Mouse (Mus musculus) CH12.LX (cell line): ENCODE results near the gene Alox12b.

Source experiments
- CTCF ChIP-seq, 2 experiments: IDR thresholded peaks in 1 of 2; conservative IDR thresholded peaks in 1 of 2; 2 replicates each; pipeline ENCODE4 v1.5.1; 2011 to 2012; ENCODE audit warnings: low read depth in 2 of 2, low read length in 2 of 2, improper control_type of control experiment in 1 of 2, inconsistent platforms in 1 of 2, mild to moderate bottlenecking in 1 of 2, moderate library complexity in 1 of 2
- POLR2A ChIP-seq: IDR thresholded peaks from 2 replicates; pipeline ENCODE4 v1.6.1; 2011; ENCODE audit warnings: low read depth, mild to moderate bottlenecking, improper control_type of control experiment, low read length

GRCm38 (mm10) chr11:69149728-69150127 is 7.1 kb upstream of the Alox12b start:
- TF ChIP-seq CTCF (conservative IDR thresholded peaks at IDR 0.05 in 1 of 2, IDR thresholded peaks at IDR 0.05 in 1 of 2; ENCODE audit: low read depth in 2 of 2, low read length in 2 of 2) (no peak), POLR2A (no peak)
